16 mouse cellular contexts compared by ENCODE assay signal in the genomic region with DNA sequence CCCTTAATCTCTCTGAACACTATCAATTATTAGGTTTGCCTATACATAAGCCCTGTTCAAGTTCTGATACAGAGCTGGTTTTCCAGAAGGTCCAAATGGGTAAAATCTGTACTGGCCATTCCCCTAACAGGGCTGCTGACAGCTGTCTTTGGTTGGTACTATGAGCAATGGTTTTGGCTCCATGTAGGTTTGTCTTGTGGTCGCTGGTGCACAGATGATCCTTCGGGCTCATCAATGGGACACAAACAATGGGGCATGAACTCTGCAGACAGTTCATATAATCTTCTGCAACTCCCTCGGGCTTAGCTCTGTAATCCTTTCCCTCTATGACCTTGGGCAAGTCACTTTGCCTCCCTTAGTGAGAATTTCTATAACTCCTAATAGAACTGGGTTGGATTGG. TPM values are rescaled to one million over a fixed set of nuclear protein-coding genes. Genes with fewer than 3 reads are reported as not detected.
DNase-seq lines count a peak whose midpoint lies in the region.
"Had no signal": no experiment of that assay in that cellular context is flagged by ENCODE, and none has a peak within 500 bp of the region (broad histone marks: within the 10 kb centered on the region; RNA-seq: fewer than 3 reads in every experiment).

No protein-coding gene starts in this region.

- no peaks in the 10 kb centered on the region for H3K27me3 ChIP-seq in heart, embryonic 10.5 days (ENCODE audit: insufficient read depth, poor library complexity, severe bottlenecking)
- H3K27me3 ChIP-seq: CH12.LX, Patski had no signal

- H3K27ac ChIP-seq in heart, embryonic 10.5 days = no peak overlapping the region

- H3K36me3 ChIP-seq in heart, embryonic 10.5 days = no peaks in the 10 kb centered on the region
- H3K36me3 ChIP-seq: G1E had no signal

- DNase-seq in heart, adult 11 months = peak; percentile 64
- DNase-seq in heart, embryonic 10.5 days (ENCODE audit: low spot score) = no peak
- DNase-seq: adrenal gland, adult 2 months; adrenal gland, adult 8-10 months; adrenal gland, postnatal 10 days; adrenal gland, postnatal 14 days; adrenal gland, postnatal 25 days; adrenal gland, postnatal 36 days; B cell, adult 2 months; cerebellum, adult 11 months; cerebellum, adult 11-12 months; cerebellum, adult 18-20 months; cerebellum, adult 2 months had no signal

- no peaks in the 10 kb centered on the region for H3K9me3 ChIP-seq in heart, embryonic 10.5 days
- H3K9me3 ChIP-seq: G1E had no signal

- 0 out of 2 replicates have a peak, but pooled peaks cover 2% of the 10 kb centered on the region for H3K4me1 ChIP-seq in heart, embryonic 10.5 days

- WGBS in heart, embryonic 10.5 days = 87% methylated on average over 3 of the region's 3 CpGs

- H3K4me3 ChIP-seq in heart, embryonic 10.5 days = no peak overlapping the region

RNA-seq across cellular contexts. Expression of gene Cited2, which starts 12.3 kb away (rescaled TPM):
- polyA plus RNA-seq in heart, embryonic 10.5 days (2016; fragmentation: Nextera tagmentation; extraction: Ambion mirVana) = 40.4 and 60.1 TPM in 2 replicates
